Mouse (Mus musculus): ENCODE measurements at regions not wholly inside any gene's neighbourhood (a gene's known extent, or its start where the extent isn't known, plus 50 kb on each side); places are given as distances from the start of the nearest gene placed in this dataset.

DNA sequence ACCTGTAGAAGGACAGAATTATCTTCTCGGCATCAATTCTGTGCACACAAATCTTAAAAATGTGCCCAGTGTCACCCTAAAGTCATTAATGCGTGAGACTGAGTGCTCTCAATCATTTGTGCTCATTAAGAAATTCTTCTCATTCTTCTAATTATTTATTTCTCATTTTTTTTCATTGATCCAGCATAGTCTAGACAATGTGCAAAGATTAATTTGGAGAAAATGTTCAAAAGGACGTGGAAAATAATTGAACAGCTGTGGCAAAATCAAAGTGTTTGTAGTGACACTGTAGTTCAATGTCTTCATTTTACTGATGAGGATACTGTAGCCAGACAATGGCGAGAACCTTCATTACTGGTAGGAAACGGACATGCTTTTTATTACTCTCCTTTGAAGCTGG is 702.0 kb downstream of the Slc22a22 start:
- Histone ChIP-seq H3K27me3 (ENCODE audit: control insufficient read depth in 1 of 2, insufficient read depth in 2 of 2, low read length in 2 of 2) (no peaks in the 10 kb centered on the region; a peak in 1 of 4 replicates), H3K4me3 (ENCODE audit: control insufficient read depth in 1 of 2, insufficient read depth in 1 of 2, low read depth in 2 of 2, low read length in 2 of 2) (no peak overlapping the region), H3K79me2 (ENCODE audit: control insufficient read depth, insufficient read depth, low read length, poor library complexity) (no peaks in the 10 kb centered on the region), H3K27ac (ENCODE audit: control insufficient read depth, low read depth, low read length) (no peak overlapping the region), H3K9ac (ENCODE audit: control insufficient read depth, low read depth, low read length, poor library complexity, severe bottlenecking) (no peak overlapping the region), H3K9me3 (replicated peaks; ENCODE audit: insufficient read depth, low read length) (no peaks in the 10 kb centered on the region), H3K36me3 (ENCODE audit: control insufficient read depth in 1 of 2, insufficient read depth in 2 of 2, low read length in 2 of 2) (no peaks in the 10 kb centered on the region), H3K4me1 (ENCODE audit: control insufficient read depth in 1 of 2, insufficient read depth in 2 of 2, low read length in 2 of 2) (no peaks in the 10 kb centered on the region)
- TF ChIP-seq SMC3 (IDR thresholded peaks at IDR 0.05; ENCODE audit: low read depth, low read length) = no peak
- no peak for TF ChIP-seq RAD21 (IDR thresholded peaks at IDR 0.05; ENCODE audit: low read depth, low read length)
- TF ChIP-seq ZC3H11A (IDR thresholded peaks at IDR 0.05; ENCODE audit: low read depth, low read length) = no peak
- TF ChIP-seq MAFK (IDR thresholded peaks at IDR 0.05; ENCODE audit: borderline replicate concordance, low read depth, low read length) = no peak
- no peak for TF ChIP-seq POLR2A (IDR thresholded peaks at IDR 0.05; ENCODE audit: control insufficient read depth in 1 of 2, insufficient read depth in 1 of 2, low read depth in 1 of 2, low read length in 2 of 2, poor library complexity in 1 of 2)
- no peak for TF ChIP-seq JUND (IDR thresholded peaks at IDR 0.05; ENCODE audit: low read depth, low read length)
- no peak for TF ChIP-seq ZKSCAN1 (IDR thresholded peaks at IDR 0.05; ENCODE audit: low read depth, low read length)
- TF ChIP-seq NELFE (IDR thresholded peaks at IDR 0.05; ENCODE audit: low read depth, low read length) = no peak
- no peak for TF ChIP-seq HCFC1 (IDR thresholded peaks at IDR 0.05; ENCODE audit: low read depth, low read length)
- DNase-seq (ENCODE audit: low read depth, low spot score) = no peak

DNA sequence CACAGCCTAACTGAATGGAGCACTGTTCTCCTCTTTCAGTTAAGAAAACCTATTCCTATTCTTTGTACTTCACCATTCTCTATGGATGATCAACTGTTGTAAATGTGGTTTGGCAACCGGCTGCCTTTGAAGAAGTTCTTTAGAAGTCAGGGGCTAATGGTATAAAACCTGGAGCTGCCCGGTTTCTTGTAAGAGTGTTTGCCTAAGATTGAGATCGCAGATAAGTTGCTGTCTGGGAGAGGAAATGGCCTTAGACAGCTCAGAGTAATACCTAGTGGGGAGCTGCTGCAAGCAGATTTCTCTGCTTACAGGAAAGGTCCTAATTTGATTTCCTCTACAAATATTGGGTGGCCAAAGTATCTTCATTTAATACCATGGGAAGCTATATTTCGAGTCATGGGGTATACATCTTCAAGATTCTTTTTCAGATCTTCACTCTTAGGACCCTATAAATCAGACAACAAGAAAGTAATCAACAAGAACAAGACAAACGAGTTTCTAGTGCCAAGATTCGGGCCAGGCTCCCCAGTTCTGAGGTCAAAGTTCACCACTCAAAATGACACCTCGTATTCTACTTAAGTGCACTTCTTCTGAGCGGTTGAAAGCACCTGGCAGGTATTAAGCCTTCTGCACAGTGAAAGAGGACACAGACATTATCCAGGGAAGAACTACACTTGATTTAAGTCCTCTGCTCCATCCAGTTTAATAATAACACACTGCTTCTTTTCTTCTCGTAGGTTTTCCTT is 702.6 kb downstream of the Slc22a22 start:
- Histone ChIP-seq H3K9ac (ENCODE audit: control insufficient read depth, low read depth, low read length, poor library complexity, severe bottlenecking) (no peak overlapping the region), H3K79me2 (ENCODE audit: control insufficient read depth, insufficient read depth, low read length, poor library complexity) (no peaks in the 10 kb centered on the region), H3K27ac (ENCODE audit: control insufficient read depth, low read depth, low read length) (no peak overlapping the region), H3K9me3 (replicated peaks; ENCODE audit: insufficient read depth, low read length) (no peaks in the 10 kb centered on the region), H3K27me3 (ENCODE audit: control insufficient read depth in 1 of 2, insufficient read depth in 2 of 2, low read length in 2 of 2) (no peaks in the 10 kb centered on the region; a peak in 1 of 4 replicates), H3K4me1 (ENCODE audit: control insufficient read depth in 1 of 2, insufficient read depth in 2 of 2, low read length in 2 of 2) (no peaks in the 10 kb centered on the region), H3K36me3 (ENCODE audit: control insufficient read depth in 1 of 2, insufficient read depth in 2 of 2, low read length in 2 of 2) (no peaks in the 10 kb centered on the region), H3K4me3 (ENCODE audit: control insufficient read depth in 1 of 2, insufficient read depth in 1 of 2, low read depth in 2 of 2, low read length in 2 of 2) (no peak overlapping the region)
- TF ChIP-seq RCOR1 (IDR thresholded peaks at IDR 0.05; ENCODE audit: low read depth, low read length) = no peak
- no peak for DNase-seq (ENCODE audit: low read depth, low spot score)

DNA sequence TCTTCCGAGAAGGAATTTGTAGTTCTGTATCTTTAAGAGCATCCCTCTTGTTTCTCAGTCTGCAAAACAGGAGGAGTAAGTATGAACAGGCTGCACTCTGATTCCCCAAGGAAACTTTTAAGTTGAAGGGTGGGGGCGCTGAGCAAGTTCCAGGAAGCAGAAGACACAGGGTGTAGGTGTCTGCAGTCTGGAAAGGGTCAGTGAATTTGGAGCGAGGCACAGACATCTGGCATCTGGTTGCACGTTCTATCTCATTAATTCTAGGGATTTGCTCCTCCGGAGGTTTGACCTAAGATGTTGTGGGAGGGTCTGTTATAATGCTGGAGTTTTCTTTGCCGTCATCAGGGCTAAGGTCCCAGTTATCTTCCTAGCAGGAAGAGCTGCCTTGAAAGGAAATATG is 711.1 kb downstream of the Slc22a22 start:
- DNase-seq (ENCODE audit: low read depth, low spot score) = no peak
- H3K36me3 ChIP-seq (ENCODE audit: control insufficient read depth in 1 of 2, insufficient read depth in 2 of 2, low read length in 2 of 2) = no peaks in the 10 kb centered on the region
- no peaks in the 10 kb centered on the region for H3K27me3 ChIP-seq (ENCODE audit: control insufficient read depth in 1 of 2, insufficient read depth in 2 of 2, low read length in 2 of 2)
- no peaks in the 10 kb centered on the region for H3K9me3 ChIP-seq (replicated peaks; ENCODE audit: insufficient read depth, low read length)
- no peaks in the 10 kb centered on the region for H3K4me1 ChIP-seq (ENCODE audit: control insufficient read depth in 1 of 2, insufficient read depth in 2 of 2, low read length in 2 of 2)
- H3K4me3 ChIP-seq (ENCODE audit: control insufficient read depth in 1 of 2, insufficient read depth in 1 of 2, low read depth in 2 of 2, low read length in 2 of 2) = no peak overlapping the region
- H3K79me2 ChIP-seq (ENCODE audit: control insufficient read depth, insufficient read depth, low read length, poor library complexity) = no peaks in the 10 kb centered on the region
- no peak overlapping the region for H3K9ac ChIP-seq (ENCODE audit: control insufficient read depth, low read depth, low read length, poor library complexity, severe bottlenecking)
- TF ChIP-seq UBTF (IDR thresholded peaks at IDR 0.05; ENCODE audit: borderline replicate concordance, insufficient read depth, low read depth, low read length) = no peak
- no peak for TF ChIP-seq E2F4 (IDR thresholded peaks at IDR 0.05; ENCODE audit: borderline replicate concordance, low read depth, low read length)
- TF ChIP-seq MYB (IDR thresholded peaks at IDR 0.05; ENCODE audit: low read depth, low read length) = no peak
- no peak for TF ChIP-seq ZNF384 (IDR thresholded peaks at IDR 0.05; ENCODE audit: low read depth, low read length)
- TF ChIP-seq ZKSCAN1 (IDR thresholded peaks at IDR 0.05; ENCODE audit: low read depth, low read length) = no peak
- no peak for TF ChIP-seq CHD2 (IDR thresholded peaks at IDR 0.05; ENCODE audit: low read length)
- no peak for TF ChIP-seq NELFE (IDR thresholded peaks at IDR 0.05; ENCODE audit: low read depth, low read length)
- TF ChIP-seq MAX (IDR thresholded peaks at IDR 0.05; ENCODE audit: low read length) = no peak
- no peak overlapping the region for H3K27ac ChIP-seq (ENCODE audit: control insufficient read depth, low read depth, low read length)
